Mouse (Mus musculus): ENCODE measurements around the gene Trove2.

- TF ChIP-seq POLR2A (IDR thresholded peaks at IDR 0.05; ENCODE audit: extremely low read depth, insufficient read depth, low read length) (no peak), CTCF (IDR thresholded peaks at IDR 0.05; ENCODE audit: low read depth, low read length) (no peak)
Measured at GRCm38 (mm10) chr1:143762159-143762558, 14.7 kb downstream of the Trove2 start.

All from liver, adult 2 months (tissue).